Mouse (Mus musculus): ENCODE results near the gene Fat2. TPM values are rescaled to one million over a fixed set of nuclear protein-coding genes. Genes with fewer than 3 reads are reported as not detected.

Fat2 gene
- polyA plus RNA-seq, 1 experiment from 2014 or later, result 0.08 TPM

GRCm38 (mm10) chr11:55368388-55369092 lies 32.2 kb upstream of the Fat2 start:
- Histone ChIP-seq H3K36me3 (replicated peaks; ENCODE audit: control insufficient read depth, insufficient read depth, low read depth, low read length) (no peaks in the 10 kb centered on the region), H3K4me1 (ENCODE audit: control insufficient read depth, insufficient read depth, low read length) (no peaks in the 10 kb centered on the region), H3K4me2 (ENCODE audit: low read depth, low read length) (no peak overlapping the region), H3K4me3 (ENCODE audit: low read depth, low read length) (no peak overlapping the region), H3K9ac (replicated peaks; ENCODE audit: low read length) (no peak overlapping the region), H3K27me3 (ENCODE audit: control insufficient read depth, insufficient read depth, low read length) (no peaks in the 10 kb centered on the region), H3K27ac (replicated peaks; ENCODE audit: low read depth, low read length) (no peak overlapping the region), H3K9me3 (replicated peaks; ENCODE audit: control insufficient read depth, low read length) (no peaks in the 10 kb centered on the region)
- 59% methylated on average over 4 of the region's 4 CpGs for WGBS
- no peak for DNase-seq (ENCODE audit: low spot score)
- ATAC-seq (replicated peaks; ENCODE audit: insufficient number of reproducible peaks, low FRiP score, low TSS enrichment, low read depth), result no peak

- Histone ChIP-seq H3K27me3 (ENCODE audit: control insufficient read depth, insufficient read depth, low read length) (no peaks in the 10 kb centered on the region), H3K4me3 (ENCODE audit: low read depth, low read length) (no peak overlapping the region), H3K4me1 (ENCODE audit: control insufficient read depth, insufficient read depth, low read length) (no peaks in the 10 kb centered on the region), H3K36me3 (replicated peaks; ENCODE audit: control insufficient read depth, insufficient read depth, low read depth, low read length) (no peaks in the 10 kb centered on the region), H3K9ac (replicated peaks; ENCODE audit: low read length) (no peak overlapping the region), H3K4me2 (ENCODE audit: low read depth, low read length) (no peak overlapping the region), H3K9me3 (replicated peaks; ENCODE audit: control insufficient read depth, low read length) (no peaks in the 10 kb centered on the region), H3K27ac (replicated peaks; ENCODE audit: low read depth, low read length) (no peak overlapping the region)
- DNase-seq (ENCODE audit: low spot score) (no peak), ATAC-seq (replicated peaks; ENCODE audit: insufficient number of reproducible peaks, low FRiP score, low TSS enrichment, low read depth) (no peak)
- WGBS, result 63% methylated on average over 10 of the region's 10 CpGs
Observed at GRCm38 (mm10) chr11:55367783-55368182, 31.4 kb upstream of the Fat2 start.

- no peak for ATAC-seq (replicated peaks; ENCODE audit: insufficient number of reproducible peaks, low FRiP score, low TSS enrichment, low read depth)
Observed at GRCm38 (mm10) chr11:55365840-55366239, 29.5 kb upstream of the Fat2 start.

GRCm38 (mm10) chr11:55365242-55365641 lies 28.9 kb upstream of the Fat2 start:
- Histone ChIP-seq H3K27ac (replicated peaks; ENCODE audit: low read depth, low read length) (no peak overlapping the region), H3K9ac (replicated peaks; ENCODE audit: low read length) (no peak overlapping the region), H3K27me3 (ENCODE audit: control insufficient read depth, insufficient read depth, low read length) (no peaks in the 10 kb centered on the region), H3K4me1 (ENCODE audit: control insufficient read depth, insufficient read depth, low read length) (no peaks in the 10 kb centered on the region), H3K4me2 (ENCODE audit: low read depth, low read length) (no peak overlapping the region), H3K4me3 (ENCODE audit: low read depth, low read length) (no peak overlapping the region), H3K36me3 (replicated peaks; ENCODE audit: control insufficient read depth, insufficient read depth, low read depth, low read length) (no peaks in the 10 kb centered on the region), H3K9me3 (replicated peaks; ENCODE audit: control insufficient read depth, low read length) (no peaks in the 10 kb centered on the region)
- 35% methylated on average over 4 of the region's 4 CpGs for WGBS
- DNase-seq (ENCODE audit: low spot score) (peak; percentile 20), ATAC-seq (replicated peaks; ENCODE audit: insufficient number of reproducible peaks, low FRiP score, low TSS enrichment, low read depth) (no peak)

More at GRCm38 (mm10) chr11:55365840-55366239, 29.5 kb upstream of the Fat2 start:
- Histone ChIP-seq H3K4me3 (ENCODE audit: low read depth, low read length) (no peak overlapping the region), H3K9ac (replicated peaks; ENCODE audit: low read length) (no peak overlapping the region), H3K36me3 (replicated peaks; ENCODE audit: control insufficient read depth, insufficient read depth, low read depth, low read length) (no peaks in the 10 kb centered on the region), H3K4me1 (ENCODE audit: control insufficient read depth, insufficient read depth, low read length) (no peaks in the 10 kb centered on the region), H3K4me2 (ENCODE audit: low read depth, low read length) (no peak overlapping the region), H3K27ac (replicated peaks; ENCODE audit: low read depth, low read length) (no peak overlapping the region), H3K27me3 (ENCODE audit: control insufficient read depth, insufficient read depth, low read length) (no peaks in the 10 kb centered on the region), H3K9me3 (replicated peaks; ENCODE audit: control insufficient read depth, low read length) (no peaks in the 10 kb centered on the region)
- 73% methylated on average over 5 of the region's 5 CpGs for WGBS
- DNase-seq (ENCODE audit: low spot score), result no peak

- WGBS, result 86% methylated on average over 3 of the region's 3 CpGs
- no peak overlapping the region for H3K27ac ChIP-seq (replicated peaks; ENCODE audit: low read depth, low read length)
Observed at GRCm38 (mm10) chr11:55364662-55365061, 28.3 kb upstream of the Fat2 start.

GRCm38 (mm10) chr11:55358094-55358783 lies 21.9 kb upstream of the Fat2 start:
- H3K9ac ChIP-seq (replicated peaks; ENCODE audit: low read length), result no peak overlapping the region
- H3K36me3 ChIP-seq (replicated peaks; ENCODE audit: control insufficient read depth, insufficient read depth, low read depth, low read length), result no peaks in the 10 kb centered on the region
- DNase-seq (ENCODE audit: low spot score), result no peak
- no peak overlapping the region for H3K4me3 ChIP-seq (ENCODE audit: low read depth, low read length)
- 74% methylated on average over 15 of the region's 15 CpGs for WGBS
- H3K9me3 ChIP-seq (replicated peaks; ENCODE audit: control insufficient read depth, low read length), result no peaks in the 10 kb centered on the region
- no peak for ATAC-seq (replicated peaks; ENCODE audit: insufficient number of reproducible peaks, low FRiP score, low TSS enrichment, low read depth)
- H3K4me2 ChIP-seq (ENCODE audit: low read depth, low read length), result no peak overlapping the region
- no peak overlapping the region for H3K27ac ChIP-seq (replicated peaks; ENCODE audit: low read depth, low read length)
- H3K4me1 ChIP-seq (ENCODE audit: control insufficient read depth, insufficient read depth, low read length), result no peaks in the 10 kb centered on the region
- no peaks in the 10 kb centered on the region for H3K27me3 ChIP-seq (ENCODE audit: control insufficient read depth, insufficient read depth, low read length)

More at GRCm38 (mm10) chr11:55364662-55365061, 28.3 kb upstream of the Fat2 start:
- H3K9me3 ChIP-seq (replicated peaks; ENCODE audit: control insufficient read depth, low read length), result no peaks in the 10 kb centered on the region
- DNase-seq (ENCODE audit: low spot score) (no peak), ATAC-seq (replicated peaks; ENCODE audit: insufficient number of reproducible peaks, low FRiP score, low TSS enrichment, low read depth) (no peak)
- H3K9ac ChIP-seq (replicated peaks; ENCODE audit: low read length), result no peak overlapping the region
- no peaks in the 10 kb centered on the region for H3K27me3 ChIP-seq (ENCODE audit: control insufficient read depth, insufficient read depth, low read length)
- no peaks in the 10 kb centered on the region for H3K36me3 ChIP-seq (replicated peaks; ENCODE audit: control insufficient read depth, insufficient read depth, low read depth, low read length)
- no peak overlapping the region for H3K4me2 ChIP-seq (ENCODE audit: low read depth, low read length)
- H3K4me3 ChIP-seq (ENCODE audit: low read depth, low read length), result no peak overlapping the region
- no peaks in the 10 kb centered on the region for H3K4me1 ChIP-seq (ENCODE audit: control insufficient read depth, insufficient read depth, low read length)

- no peak overlapping the region for H3K9ac ChIP-seq (replicated peaks; ENCODE audit: low read length)
- H3K27ac ChIP-seq (replicated peaks; ENCODE audit: low read depth, low read length), result no peak overlapping the region
- no peak overlapping the region for H3K4me3 ChIP-seq (ENCODE audit: low read depth, low read length)
- no peaks in the 10 kb centered on the region for H3K36me3 ChIP-seq (replicated peaks; ENCODE audit: control insufficient read depth, insufficient read depth, low read depth, low read length)
- H3K27me3 ChIP-seq (ENCODE audit: control insufficient read depth, insufficient read depth, low read length), result no peaks in the 10 kb centered on the region
- no peak for ATAC-seq (replicated peaks; ENCODE audit: insufficient number of reproducible peaks, low FRiP score, low TSS enrichment, low read depth)
- WGBS, result 92% methylated on average over 2 of the region's 2 CpGs
- H3K4me1 ChIP-seq (ENCODE audit: control insufficient read depth, insufficient read depth, low read length), result no peaks in the 10 kb centered on the region
- DNase-seq (ENCODE audit: low spot score), result no peak
- no peak overlapping the region for H3K4me2 ChIP-seq (ENCODE audit: low read depth, low read length)
- H3K9me3 ChIP-seq (replicated peaks; ENCODE audit: control insufficient read depth, low read length), result no peaks in the 10 kb centered on the region
Observed at GRCm38 (mm10) chr11:55356846-55357245, 20.5 kb upstream of the Fat2 start.

- no peak overlapping the region for H3K27ac ChIP-seq (replicated peaks; ENCODE audit: low read depth, low read length)
- 72% methylated on average over 11 of the region's 11 CpGs for WGBS
- H3K36me3 ChIP-seq (replicated peaks; ENCODE audit: control insufficient read depth, insufficient read depth, low read depth, low read length), result no peaks in the 10 kb centered on the region
- H3K4me3 ChIP-seq (ENCODE audit: low read depth, low read length), result no peak overlapping the region
- no peak for DNase-seq (ENCODE audit: low spot score)
- H3K9ac ChIP-seq (replicated peaks; ENCODE audit: low read length), result no peak overlapping the region
- H3K4me1 ChIP-seq (ENCODE audit: control insufficient read depth, insufficient read depth, low read length), result no peaks in the 10 kb centered on the region
- no peaks in the 10 kb centered on the region for H3K27me3 ChIP-seq (ENCODE audit: control insufficient read depth, insufficient read depth, low read length)
- no peak overlapping the region for H3K4me2 ChIP-seq (ENCODE audit: low read depth, low read length)
- H3K9me3 ChIP-seq (replicated peaks; ENCODE audit: control insufficient read depth, low read length), result no peaks in the 10 kb centered on the region
- ATAC-seq (replicated peaks; ENCODE audit: insufficient number of reproducible peaks, low FRiP score, low TSS enrichment, low read depth), result no peak
Observed at GRCm38 (mm10) chr11:55341961-55342371, 5.6 kb upstream of the Fat2 start.

All from embryonic facial prominence, embryonic 11.5 days (tissue).